Mouse (Mus musculus): ENCODE results near the gene Chdh.

Gene Chdh

GRCm38 (mm10) chr14:30008733-30009575 lies at the start of gene Chdh, which contains the start of gene Il17rb:
TSS of gene Chdh (plus strand) at chr14:30009023.
TSS of gene Il17rb (minus strand) at chr14:30008896.
- DNase-seq (ENCODE audit: low spot score in 2 of 2) = no peak

GRCm38 (mm10) chr14:29967611-29968010 lies 41.2 kb upstream of the Chdh start:
- no peak for DNase-seq (ENCODE audit: low spot score in 2 of 2)

DNA sequence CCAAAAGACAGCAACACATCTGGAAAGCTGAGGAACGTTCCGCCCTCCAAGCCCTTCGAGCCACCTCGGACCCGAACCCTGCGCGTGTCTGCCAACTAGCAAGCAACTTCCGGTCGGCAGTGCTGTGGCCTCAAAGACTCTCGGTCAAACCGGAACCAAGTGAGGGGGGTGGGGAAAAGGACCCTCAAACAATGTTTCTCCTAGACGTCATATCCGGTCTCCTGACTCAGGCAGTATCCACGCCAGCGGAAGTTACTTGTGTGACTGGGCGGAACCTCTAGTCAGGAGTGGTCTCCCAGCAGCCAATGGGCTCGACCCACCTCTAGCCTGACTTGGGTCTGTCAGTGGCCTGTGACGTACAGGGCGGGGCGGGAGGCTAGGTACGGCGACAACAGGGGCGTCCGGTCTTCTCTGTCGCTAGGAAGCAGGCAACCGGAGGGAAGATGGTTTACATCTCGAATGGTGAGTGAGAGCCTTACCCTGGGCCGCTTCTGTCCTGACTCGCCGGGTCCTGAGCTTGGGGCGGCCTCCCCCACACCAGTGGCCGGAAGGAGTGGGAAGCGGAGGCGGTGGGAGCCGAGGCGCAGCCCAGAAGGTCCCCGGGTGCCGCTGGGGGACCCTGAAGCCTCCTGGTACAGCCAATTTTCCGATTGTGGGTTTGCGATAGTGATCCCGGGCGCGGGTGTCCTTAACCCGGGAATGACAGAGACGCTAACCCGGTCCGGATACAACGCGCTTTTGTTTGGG lies 40.6 kb upstream of the Chdh start, which contains the start of gene Selenok:
Selenok (plus strand) TSS at position 234 of the 747 bp plus-strand sequence.
- peak; percentile 95 to 97 for DNase-seq (ENCODE audit: low spot score in 2 of 2)

GRCm38 (mm10) chr14:29971446-29971845 lies 37.4 kb upstream of the Chdh start:
- no peak for DNase-seq (ENCODE audit: low spot score in 2 of 2)

DNA sequence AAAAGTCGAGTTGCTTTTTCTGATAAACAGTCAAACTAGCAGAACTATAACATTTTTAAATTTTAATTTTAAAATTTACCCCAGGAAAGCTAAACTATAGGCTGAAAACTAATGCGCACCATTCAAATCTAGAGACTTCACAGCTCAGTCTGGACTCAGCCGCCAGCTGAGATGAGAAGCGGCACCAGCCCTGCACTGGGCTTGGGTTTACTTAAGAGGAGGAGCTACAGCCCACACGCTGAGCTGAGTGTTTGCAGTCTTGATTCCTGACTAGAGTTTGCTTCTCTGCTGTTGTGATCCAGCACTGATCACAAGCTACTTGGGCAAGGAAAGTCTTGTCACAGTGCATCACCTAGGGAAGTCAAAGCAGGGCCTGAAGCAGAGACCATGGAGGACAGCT lies 36.8 kb upstream of the Chdh start:
- DNase-seq (ENCODE audit: low spot score in 2 of 2) = no peak

DNA sequence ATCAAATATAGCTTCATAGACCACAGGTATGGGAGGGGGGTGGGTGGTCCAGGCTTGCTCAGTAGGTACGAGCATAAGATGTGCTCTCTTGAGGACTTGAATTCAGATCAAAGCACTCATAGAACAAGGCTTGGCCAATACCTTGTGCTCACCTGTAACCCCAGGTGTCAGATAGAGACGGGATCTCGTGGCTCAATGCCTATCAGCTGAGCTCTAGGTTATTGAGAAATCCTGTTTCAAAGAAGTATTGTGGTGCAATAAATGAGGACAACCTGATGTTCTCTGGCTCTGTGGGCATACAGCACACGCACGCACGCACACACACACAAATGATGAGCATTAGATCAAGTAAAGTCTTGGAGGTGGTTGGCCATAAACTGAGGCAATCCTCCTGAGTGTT lies 31.9 kb upstream of the Chdh start:
- no peak for DNase-seq (ENCODE audit: low spot score in 2 of 2)

- peak; percentile 89 to 95 for DNase-seq (ENCODE audit: low spot score in 2 of 2)
These were observed 30.3 kb upstream of the Chdh start, which contains the start of gene Actr8 for GRCm38 (mm10) chr14:29978254-29979204. TSS of gene Actr8 (plus strand) at chr14:29978337.

GRCm38 (mm10) chr14:29980447-29981205 lies 28.2 kb upstream of the Chdh start:
- DNase-seq (ENCODE audit: low spot score in 2 of 2) = no peak

- no peak for DNase-seq (ENCODE audit: low spot score in 2 of 2)
These were observed 22.7 kb upstream of the Chdh start for GRCm38 (mm10) chr14:29986096-29986495.

- DNase-seq (ENCODE audit: low spot score in 2 of 2) = no peak
These were observed 21.5 kb upstream of the Chdh start for GRCm38 (mm10) chr14:29987276-29987675.

DNA sequence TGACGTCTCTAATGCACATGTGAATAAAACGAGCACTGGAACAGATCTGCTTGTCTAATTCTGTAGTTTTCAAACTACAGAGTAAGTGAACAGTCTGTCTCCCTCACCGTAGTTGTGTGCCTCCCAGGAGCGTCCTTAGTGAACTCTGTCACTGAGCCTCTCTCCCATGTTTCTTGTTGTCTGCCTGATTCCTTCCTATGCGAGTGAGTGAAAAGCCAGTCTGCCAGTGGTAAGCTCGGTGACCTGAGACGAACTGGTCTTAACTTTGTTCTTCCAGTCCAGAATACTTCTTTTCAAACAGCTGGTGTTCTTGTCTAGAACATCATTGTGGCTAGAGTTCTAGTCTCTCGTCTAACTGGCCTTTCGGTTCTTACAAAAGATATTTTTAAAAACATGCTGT lies 21.1 kb upstream of the Chdh start:
- DNase-seq (ENCODE audit: low spot score in 2 of 2) = no peak

- DNase-seq (ENCODE audit: low spot score in 2 of 2) = no peak
These were observed 20.5 kb upstream of the Chdh start for GRCm38 (mm10) chr14:29988337-29988736.

- DNase-seq (ENCODE audit: low spot score in 2 of 2) = no peak
These were observed 13.8 kb upstream of the Chdh start for GRCm38 (mm10) chr14:29994976-29995375.

- DNase-seq (ENCODE audit: low spot score in 2 of 2) = peak in 1 of 2 experiments; percentile 35
These were observed 12.6 kb upstream of the Chdh start for GRCm38 (mm10) chr14:29996000-29996751.

DNA sequence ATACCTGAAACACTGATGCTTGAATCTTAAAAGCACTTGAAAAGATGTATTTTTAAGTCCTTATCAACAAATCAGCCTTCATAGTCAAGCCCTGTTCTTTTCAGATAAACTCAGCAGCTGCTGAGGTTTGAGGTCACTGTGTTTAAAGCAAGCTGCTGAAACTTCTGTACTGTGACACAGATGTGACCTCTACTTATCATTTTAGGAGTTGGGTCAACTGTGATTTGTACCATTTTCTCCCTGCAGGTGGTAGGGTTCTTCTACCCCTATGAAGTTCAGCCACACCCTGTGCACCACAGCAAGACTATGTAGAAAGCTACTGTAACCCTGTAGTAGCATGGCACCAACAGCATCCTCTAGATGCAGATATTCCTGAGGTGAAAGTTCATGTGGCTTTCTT lies 11.5 kb upstream of the Chdh start:
- no peak for DNase-seq (ENCODE audit: low spot score in 2 of 2)

DNA sequence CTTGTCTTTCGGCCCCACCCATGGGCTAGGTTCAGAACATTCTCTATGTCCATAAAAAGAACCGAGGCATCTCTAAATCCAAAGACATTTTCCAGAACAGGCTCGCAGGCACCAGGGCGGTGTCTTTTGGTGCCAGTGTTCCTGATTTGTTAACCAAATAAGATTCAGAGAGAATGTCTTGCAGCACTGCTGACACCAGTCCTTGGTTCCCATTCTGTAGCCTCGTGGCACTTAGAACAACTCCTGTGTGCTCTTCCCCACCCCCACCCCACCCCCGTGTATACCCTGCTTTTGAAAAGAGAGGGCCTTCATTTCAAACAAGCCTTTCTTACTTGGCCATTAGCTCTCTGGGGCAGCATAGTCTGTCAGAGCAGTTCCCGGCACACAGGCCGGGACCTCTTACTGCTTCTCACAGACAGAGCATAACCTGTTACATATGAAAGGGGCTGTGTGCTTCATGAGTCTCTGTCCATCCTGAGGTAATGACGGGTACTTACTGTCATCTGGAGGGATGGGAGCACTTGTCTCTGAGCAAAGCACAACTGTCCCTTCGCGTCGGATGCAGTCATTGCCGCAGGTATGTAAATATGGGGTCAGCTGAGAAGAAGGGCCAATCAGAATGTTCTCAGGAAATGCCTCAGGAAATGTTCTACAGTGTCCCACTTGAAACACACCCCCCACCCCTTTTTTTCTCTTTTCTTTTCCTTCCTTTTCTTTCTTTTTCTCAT lies 9.9 kb upstream of the Chdh start:
- DNase-seq (ENCODE audit: low spot score in 2 of 2) = no peak

- no peak for DNase-seq (ENCODE audit: low spot score in 2 of 2)
These were observed 9.4 kb upstream of the Chdh start for GRCm38 (mm10) chr14:29999475-29999811.

- peak in 1 of 2 experiments; percentile 59 for DNase-seq (ENCODE audit: low spot score in 2 of 2)
These were observed 1.2 kb downstream of the Chdh start for GRCm38 (mm10) chr14:30009864-30010560.

All from right cerebral cortex, adult 2 months (tissue).